Mouse (Mus musculus): ENCODE results near the gene Polrmt.
A peak's percentile ranks its signal among the peaks of the same experiment; 100 is the strongest.

The Polrmt gene

DNA sequence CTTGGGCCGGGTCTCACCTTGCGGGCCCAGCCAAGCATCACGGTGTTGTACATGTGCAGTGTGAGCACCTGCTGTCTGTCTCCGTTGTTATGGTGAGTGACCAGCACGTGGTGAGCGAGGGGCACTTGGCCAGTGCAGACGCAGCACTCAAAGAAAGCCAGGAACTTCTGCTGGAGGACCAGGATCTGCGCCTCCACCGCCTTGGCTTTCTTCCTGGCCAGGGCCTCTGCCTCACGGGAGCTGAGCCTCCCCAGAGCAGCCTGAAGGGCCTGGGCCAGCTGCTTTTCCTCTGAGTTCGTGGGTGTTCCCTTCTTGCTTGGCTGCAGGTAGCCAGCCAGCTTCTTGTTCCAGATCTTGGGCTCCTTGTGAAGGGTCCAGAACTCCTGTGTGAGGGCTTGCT lies 3.2 kb downstream of the Polrmt start:
- DNase-seq (ENCODE audit: low spot score), result no peak

GRCm38 (mm10) chr10:79740863-79741262 lies 5.5 kb downstream of the Polrmt start:
- no peak for DNase-seq (ENCODE audit: low spot score)

DNA sequence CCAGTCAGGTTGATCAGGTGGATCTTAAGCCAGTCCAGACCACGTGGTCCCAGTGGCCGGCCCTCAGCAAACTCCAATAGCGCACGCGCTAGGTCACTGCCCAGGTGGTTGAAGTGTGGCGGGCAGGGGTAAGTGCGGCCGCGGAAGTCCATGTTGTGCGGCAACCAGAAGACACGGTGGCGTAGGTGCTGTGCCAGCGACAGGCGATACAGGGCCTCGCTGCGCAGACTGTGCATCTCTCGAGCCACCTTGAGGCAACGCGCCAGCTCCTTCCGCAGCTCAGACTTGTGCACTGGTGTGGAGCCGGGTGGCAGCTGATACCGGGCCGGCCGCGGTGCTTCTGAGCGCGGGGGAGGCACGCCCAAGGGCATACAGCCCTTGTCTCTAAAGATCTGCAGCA lies 7.1 kb downstream of the Polrmt start:
- DNase-seq (ENCODE audit: low spot score), result no peak

- no peak for DNase-seq (ENCODE audit: low spot score)
Measured at GRCm38 (mm10) chr10:79738259-79738658, 8.1 kb downstream of the Polrmt start.

DNA sequence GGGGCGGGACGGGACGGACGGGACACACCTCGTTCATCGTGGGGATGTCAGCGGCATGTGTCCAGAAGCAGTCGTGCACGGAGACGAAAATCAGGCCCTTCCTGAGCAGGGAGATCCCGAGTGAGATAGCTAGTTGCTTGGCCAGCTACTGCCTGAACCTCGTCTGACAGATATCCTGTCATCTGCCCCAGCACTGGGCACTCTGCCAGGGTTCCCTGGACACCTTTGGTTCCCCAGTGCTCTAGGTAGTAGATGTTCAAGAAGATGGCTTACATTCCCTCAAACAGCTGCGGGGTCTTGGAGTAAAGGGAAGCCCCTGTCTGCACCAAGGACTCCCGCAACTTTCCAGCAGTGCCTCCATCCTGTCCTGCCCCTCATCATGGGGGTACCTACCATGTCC lies 9.7 kb downstream of the Polrmt start:
- no peak for DNase-seq (ENCODE audit: low spot score)

GRCm38 (mm10) chr10:79735361-79735760 lies 11.0 kb downstream of the Polrmt start:
- DNase-seq (ENCODE audit: low spot score), result no peak

GRCm38 (mm10) chr10:79733847-79734246 lies 12.5 kb downstream of the Polrmt start:
- DNase-seq (ENCODE audit: low spot score), result no peak

DNA sequence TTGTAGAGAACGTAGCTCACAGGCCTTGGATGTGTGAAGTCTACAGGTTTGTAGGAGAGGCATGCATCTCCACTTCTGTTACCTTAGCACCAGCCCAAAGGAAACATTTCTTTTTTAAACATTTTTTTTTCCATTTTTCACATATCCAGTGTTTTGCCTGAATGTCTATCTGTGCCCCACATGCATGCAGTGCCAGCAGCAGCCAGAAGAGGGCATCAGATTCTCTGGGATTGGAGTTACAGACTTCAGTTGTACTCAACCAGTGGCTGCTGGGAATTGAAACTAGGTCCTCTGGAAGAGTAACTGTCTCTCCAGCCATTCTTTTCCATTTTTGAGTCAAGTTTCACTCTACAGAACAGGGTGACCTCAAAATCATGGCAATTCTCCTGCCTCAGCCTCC lies 13.9 kb downstream of the Polrmt start:
- DNase-seq (ENCODE audit: low spot score), result peak; percentile 23

DNA sequence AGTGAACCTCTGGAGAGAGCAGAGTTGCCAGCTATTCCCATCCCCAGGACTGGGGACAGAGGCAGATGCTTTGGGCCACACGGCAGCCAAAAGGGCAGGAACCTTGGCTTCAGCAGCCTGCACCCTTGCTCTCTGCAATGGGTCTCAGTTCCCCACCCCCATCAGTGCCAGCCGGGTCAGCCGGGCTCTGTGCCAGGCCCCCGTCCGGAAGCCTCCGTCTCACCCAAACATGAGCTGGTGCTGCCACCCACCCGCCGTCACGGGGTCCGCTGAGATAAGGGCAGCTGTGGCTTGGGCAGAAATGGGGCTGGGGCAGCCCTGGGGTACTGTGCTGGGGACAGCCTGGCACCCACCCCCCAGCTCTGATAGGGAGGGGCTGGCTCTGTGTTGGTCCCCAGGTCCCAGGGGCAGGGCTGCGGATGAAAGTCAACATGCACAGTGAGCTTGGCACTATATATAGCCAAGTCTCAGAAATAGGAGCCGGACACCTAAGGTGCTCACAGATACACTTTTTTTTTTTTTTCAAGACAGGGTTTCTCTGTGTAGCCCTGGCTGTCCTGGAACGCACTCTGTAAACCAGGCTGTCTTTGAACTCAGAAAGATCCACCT lies 16.9 kb downstream of the Polrmt start:
- no peak for DNase-seq (ENCODE audit: low spot score)

DNA sequence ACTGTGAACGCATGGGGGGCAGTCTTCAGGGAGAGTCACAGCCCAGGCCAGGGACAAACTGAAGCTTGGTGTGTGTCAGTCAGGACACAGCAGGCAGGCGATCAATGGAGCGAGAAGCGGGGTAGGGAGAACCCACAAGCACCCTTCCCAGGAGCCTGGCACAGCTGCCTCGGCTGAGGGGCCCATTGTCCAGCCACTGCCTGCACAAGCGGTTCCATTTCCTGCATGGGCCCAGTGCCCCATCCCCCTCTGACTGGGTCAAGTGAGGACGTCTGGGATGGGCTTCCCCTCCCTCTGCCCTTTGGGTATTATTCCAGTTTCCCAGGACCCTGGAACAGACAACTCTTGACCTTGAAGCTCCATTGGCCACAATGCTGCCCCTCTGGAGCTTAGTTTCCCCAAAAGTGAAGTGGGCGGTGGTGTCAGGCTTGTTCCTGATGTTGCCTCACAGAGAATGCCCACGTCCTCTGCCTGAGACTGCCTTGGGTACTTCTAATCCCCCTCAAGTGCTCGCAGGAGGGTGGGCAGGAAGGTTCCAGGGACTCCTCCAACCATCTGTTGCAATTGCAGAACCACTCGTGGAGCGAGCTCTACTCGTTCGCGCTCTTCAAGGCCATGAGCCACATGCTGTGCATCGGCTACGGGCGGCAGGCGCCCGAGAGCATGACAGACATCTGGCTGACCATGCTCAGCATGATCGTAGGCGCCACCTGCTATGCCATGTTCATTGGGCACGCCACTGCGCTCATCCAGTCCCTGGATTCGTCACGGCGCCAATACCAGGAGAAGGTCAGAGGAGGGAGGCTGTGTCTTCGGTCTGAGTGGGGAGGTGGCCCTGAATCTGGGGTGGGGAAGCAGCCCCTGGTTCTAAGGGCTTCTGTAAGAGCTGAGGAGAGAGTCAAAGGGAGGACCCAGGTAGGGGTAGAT lies 17.8 kb downstream of the Polrmt start:
- DNase-seq (ENCODE audit: low spot score), result no peak

DNA sequence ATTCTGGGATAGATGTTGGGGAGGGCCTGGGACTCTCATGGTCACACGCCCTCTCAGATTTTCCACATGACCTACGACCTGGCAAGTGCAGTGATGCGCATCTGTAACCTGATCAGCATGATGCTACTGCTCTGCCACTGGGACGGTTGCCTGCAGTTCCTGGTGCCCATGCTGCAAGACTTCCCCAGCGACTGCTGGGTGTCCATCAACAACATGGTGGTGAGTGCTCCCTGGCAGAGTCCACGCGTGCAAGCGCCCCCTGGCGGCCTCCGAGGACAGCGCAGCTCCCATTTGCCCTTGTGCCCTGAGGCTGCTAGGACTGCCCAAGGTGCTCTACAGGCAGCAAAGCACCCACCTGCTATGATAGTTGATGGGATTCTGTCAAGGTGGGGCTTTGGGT lies 20.3 kb downstream of the Polrmt start:
- DNase-seq (ENCODE audit: low spot score), result no peak

GRCm38 (mm10) chr10:79723692-79724091 lies 22.7 kb downstream of the Polrmt start:
- no peak for DNase-seq (ENCODE audit: low spot score)

DNA sequence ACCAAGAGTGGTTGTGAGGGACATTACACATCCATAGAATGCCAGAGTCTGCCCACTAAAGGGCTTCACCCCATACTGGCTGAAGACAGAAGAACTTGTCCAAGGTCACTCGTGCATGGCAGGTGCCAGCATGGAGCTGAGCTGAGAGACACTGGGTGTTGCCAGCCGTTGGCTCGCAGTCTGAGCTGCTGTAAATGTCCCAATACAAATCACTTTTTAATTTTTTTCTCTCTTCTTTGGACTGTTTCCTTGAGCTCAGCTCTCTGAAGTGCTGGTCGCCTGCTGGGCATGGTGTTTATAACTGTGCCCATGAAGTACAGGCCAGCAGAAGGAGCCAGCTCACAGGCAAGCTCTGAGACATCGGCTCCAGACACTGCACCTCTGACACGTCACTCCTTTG lies 23.3 kb downstream of the Polrmt start:
- DNase-seq (ENCODE audit: low spot score), result peak; percentile 33

GRCm38 (mm10) chr10:79721089-79721488 lies 25.3 kb downstream of the Polrmt start:
- no peak for DNase-seq (ENCODE audit: low spot score)

DNA sequence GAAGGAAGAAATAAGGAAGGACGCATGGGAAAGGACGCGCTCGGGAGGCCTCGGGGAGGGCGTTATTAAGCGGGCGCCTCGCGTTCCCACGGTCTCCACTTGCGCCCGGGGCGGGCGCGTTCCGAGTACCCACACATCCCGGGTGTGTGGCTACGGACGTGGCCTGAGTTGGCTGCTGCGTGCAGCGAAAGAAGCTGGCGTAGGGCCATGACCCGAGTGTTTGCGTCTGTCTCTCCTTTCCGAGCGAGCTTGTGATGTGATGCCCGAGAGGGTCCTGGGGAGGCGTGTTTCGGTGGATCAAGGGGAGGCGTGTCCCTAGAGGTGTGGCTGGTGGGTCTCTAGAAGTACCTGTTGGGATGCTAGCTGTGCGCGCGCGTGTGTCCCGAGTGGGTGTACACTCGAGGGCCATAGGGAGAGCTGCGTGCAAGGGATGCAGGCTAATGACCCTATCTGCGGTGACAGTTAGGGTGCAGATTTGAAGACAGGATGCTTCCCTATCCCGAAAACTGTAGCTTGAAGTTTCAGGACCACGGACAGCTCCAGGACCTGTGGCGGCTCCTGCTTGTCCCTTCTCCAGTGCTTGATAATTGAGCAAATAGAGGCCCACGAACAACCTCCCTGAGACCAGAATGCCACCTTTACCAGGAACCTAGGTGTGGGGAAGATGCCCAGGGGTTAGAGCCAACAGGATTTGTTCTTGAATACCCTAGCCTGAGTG lies 28.6 kb downstream of the Polrmt start:
- DNase-seq (ENCODE audit: low spot score), result peak; percentile 83

DNA sequence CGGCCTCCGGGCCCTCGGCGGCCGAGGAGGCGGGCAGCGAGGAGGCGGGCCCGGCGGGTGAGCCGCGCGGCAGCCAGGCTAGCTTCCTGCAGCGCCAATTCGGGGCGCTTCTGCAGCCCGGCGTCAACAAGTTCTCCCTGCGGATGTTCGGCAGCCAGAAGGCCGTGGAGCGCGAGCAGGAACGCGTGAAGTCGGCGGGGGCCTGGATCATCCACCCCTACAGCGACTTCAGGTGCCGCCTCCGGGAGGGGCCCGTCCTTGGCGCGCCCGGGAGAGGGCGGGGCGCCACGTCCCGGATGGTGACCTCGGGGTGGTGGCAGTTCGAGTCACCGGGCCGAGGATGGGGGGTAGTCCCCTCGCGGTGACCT lies 29.4 kb downstream of the Polrmt start:
- DNase-seq (ENCODE audit: low spot score), result no peak

DNA sequence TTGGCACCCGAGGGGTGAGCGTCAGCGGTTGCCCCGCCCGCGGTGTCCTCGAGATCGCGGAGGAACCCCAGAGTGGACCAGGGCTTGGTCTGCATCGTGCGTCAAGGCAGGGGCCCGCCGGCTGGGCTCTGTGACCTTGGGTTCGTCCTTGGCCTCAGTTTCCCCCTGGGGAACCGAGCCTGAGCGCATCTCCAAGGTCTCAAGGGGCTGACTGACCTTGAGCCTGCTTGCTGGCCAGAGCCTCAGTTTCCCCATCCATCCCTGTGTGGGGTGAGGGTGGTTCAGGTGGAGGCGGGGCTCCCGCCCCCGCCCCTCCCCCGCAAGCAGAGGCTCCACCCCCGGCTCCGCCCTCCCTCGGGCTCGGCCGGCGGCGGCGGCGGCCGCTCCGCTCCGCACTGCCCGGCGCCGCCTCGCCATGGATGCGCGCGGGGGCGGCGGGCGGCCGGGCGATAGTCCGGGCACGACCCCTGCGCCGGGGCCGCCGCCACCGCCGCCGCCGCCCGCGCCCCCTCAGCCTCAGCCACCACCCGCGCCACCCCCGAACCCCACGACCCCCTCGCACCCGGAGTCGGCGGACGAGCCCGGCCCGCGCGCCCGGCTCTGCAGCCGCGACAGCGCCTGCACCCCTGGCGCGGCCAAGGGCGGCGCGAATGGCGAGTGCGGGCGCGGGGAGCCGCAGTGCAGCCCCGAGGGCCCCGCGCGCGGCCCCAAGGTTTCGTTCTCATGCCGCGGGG lies 30.0 kb downstream of the Polrmt start, which contains the start of gene Hcn2:
Hcn2 (plus strand) TSS at position 381 of the 734 bp plus-strand sequence.
- DNase-seq (ENCODE audit: low spot score), result no peak

DNA sequence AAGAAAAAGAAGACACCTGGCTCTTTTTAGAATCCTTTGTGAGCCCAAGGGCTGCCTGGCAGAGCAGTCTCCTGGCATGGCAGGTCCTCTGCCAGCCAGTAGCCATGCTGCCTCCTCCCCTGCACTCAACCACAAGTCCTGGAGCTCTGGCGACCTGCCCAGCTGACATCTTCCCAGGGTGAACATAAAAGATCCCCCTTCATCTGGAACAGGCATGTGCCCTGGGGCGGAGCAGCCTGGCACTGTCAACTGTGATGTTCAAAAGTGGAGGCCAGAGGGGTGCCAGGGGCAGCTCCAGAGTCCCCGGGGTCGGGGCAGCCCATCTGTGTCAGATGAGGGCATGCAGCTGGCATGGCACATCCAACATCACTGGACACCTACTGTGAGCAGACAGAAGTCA lies 31.4 kb downstream of the Polrmt start:
- DNase-seq (ENCODE audit: low spot score), result no peak

DNA sequence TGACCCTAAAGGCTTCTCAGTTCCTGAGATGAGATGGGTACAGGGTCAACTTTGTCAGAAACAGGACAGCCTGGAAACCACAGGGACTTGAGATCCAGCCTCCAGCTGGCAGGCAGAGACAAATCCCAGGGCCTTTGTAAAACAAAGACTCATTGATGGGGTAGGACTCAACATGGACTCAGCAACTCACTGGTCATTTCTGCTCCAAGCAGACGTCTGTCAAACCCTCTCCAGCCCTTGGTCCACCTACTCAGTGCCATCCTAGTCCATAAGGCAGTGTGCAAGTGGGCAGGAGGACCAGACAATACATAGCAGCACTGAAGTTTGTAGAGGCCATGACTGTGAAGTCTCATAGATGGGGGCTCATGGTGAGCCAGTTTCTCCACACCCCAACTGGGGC lies 33.2 kb downstream of the Polrmt start:
- DNase-seq (ENCODE audit: low spot score), result no peak

- peak; percentile 82 for DNase-seq (ENCODE audit: low spot score)
Measured at GRCm38 (mm10) chr10:79712499-79713126, 33.8 kb downstream of the Polrmt start.

DNA sequence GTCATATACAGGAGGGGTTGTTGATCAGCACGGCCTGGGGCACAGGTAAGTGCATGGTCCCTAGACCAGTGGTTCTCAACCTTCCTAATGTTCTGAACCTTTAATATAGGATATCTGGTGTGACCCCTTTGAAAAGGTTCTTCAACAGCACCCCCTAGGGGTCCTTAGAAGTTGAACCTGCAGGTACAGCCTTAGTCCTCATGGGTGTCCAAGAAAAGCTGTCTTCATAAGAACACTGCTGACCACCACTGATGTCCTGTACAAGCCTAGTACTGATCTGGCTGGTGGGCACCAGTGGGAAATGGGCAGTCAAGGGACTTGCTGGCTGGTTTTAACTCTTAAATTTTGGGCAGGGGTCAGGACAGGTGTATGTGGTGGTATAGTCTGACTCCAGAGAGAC lies 34.4 kb downstream of the Polrmt start:
- no peak for DNase-seq (ENCODE audit: low spot score)

- DNase-seq (ENCODE audit: low spot score), result no peak
Measured at GRCm38 (mm10) chr10:79709307-79709706, 37.1 kb downstream of the Polrmt start.

All from adipocyte (in vitro differentiated cells).